Mouse (Mus musculus): ENCODE results near the gene Bex4. TPM values are rescaled to one million over a fixed set of nuclear protein-coding genes. Genes with fewer than 3 reads are reported as not detected.

The Bex4 gene
- total RNA-seq (2023), result not detected

DNA sequence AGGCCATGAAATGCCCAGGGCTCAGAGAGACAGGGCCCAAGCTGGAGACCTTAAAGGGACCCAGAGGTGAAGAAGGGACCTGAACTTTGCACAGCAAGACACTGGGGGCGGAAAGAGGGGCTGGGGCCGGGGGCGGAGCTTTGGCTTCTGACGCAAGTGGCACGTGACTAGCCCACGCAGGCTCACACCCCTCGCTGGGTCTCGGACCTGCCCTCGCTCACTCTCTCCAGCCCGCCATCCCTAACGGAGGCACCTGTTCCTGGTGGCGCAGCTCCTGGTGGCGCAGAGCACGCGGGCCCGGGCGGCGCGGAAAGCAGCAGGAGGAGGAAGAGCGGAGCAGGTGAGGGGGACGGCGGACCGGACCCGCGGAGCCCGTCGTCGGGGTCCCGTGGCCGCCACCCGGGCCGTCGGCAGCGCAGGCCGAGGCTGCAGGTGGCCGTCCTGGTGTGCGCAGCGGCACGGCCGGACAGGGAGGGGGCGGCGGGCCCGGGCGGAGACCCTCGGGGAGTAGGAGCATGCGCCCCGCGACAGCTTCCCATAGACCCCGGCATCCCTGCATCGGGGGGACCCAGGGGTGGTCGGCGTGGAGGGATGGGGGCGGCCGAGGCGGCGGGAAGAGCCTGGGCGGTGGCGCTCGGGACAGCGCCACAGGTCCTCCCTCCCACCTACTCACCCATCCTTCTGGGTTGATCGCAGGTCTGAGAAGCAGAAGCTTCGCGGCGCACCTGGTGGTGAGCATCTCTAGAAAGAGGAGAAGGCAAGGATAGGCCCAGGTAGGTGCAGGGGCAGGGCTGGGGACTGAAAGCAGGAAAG lies at the start of gene Bex4:
Bex4 (plus strand) TSS at position 170 of the 813 bp plus-strand sequence.

DNA sequence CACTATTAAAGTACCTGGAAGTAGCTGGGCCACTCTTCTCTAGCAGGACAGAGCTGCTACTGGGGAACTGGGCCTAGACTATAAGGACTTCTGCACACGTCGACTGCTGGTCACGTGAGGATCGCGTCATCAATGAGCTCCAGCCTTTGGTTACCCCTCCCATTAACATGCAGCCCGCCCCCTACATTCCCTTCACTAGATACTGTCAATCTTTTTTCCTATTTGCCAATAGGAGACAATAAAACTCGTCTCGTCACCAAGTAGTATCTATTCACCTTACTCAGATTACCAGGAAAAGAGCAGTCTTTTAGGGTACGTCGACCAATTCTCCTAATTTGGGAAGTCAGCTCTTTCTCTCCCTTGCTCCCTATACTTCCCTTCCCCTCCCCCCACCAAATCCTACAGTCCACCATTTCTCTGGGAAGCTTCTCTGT lies 33.3 kb downstream of the Bex4 start, which contains the start of gene Tceal8:
Tceal8 (minus strand) TSS at position 225 of the 434 bp plus-strand sequence.

Other genes starting within 250 kb of the Bex4 start
- 1.4 TPM for gene Arxes2, start 145.2 kb upstream of the Bex4 start, total RNA-seq (2023)
- gene Arxes1, start 105.6 kb upstream of the Bex4 start, total RNA-seq (2023), result not detected
- 3.2 TPM for gene Bex2, start 70.8 kb upstream of the Bex4 start, total RNA-seq (2023)
- not detected for gene Nxf3, start 53.7 kb upstream of the Bex4 start, total RNA-seq (2023)
- gene Tceal8, start 33.3 kb downstream of the Bex4 start, total RNA-seq (2023), result 0.83 TPM
- gene Tceal5, start 64.9 kb downstream of the Bex4 start, total RNA-seq (2023), result not detected
- not detected for gene Tceal7, start 75.8 kb downstream of the Bex4 start, total RNA-seq (2023)
- gene Bex1, start 76.5 kb downstream of the Bex4 start, total RNA-seq (2023), result 4.6 TPM
- 36.0 TPM for gene Tceal9, start 106.1 kb downstream of the Bex4 start, total RNA-seq (2023)
- gene Bex3, start 131.3 kb downstream of the Bex4 start, total RNA-seq (2023), result 61.1 TPM